10 mouse cellular contexts compared by ENCODE assay signal in genomic region chr2:38953152-38953883, GRCm38 (mm10). TPM values are rescaled to one million over a fixed set of nuclear protein-coding genes. Genes with fewer than 3 reads are reported as not detected.
DNase-seq lines count a peak whose midpoint lies in the region; ATAC-seq and TF ChIP-seq lines count a peak whose summit lies in the region.
"Had no signal": no experiment of that assay in that cellular context is flagged by ENCODE, and none has a peak within 500 bp of the region (broad histone marks: within the 10 kb centered on the region; RNA-seq: fewer than 3 reads in every experiment).

No protein-coding gene starts in this region.

- H3K9ac ChIP-seq in lung, postnatal 0 days (replicated peaks; ENCODE audit: low read depth) = no peak overlapping the region
- no peak overlapping the region for H3K9ac ChIP-seq in forebrain, embryonic 12.5 days
- H3K9ac ChIP-seq: embryonic facial prominence, embryonic 13.5 days had no signal

- H3K4me3 ChIP-seq in lung, postnatal 0 days (ENCODE audit: low read depth, low read length) = no peak overlapping the region
- H3K4me3 ChIP-seq in cerebellum, adult 2 months (replicated peaks; ENCODE audit: insufficient read depth, low read depth, low read length) = no peak overlapping the region
- H3K4me3 ChIP-seq in heart, embryonic 10.5 days = no peak overlapping the region
- H3K4me3 ChIP-seq in forebrain, embryonic 12.5 days (replicated peaks) = no peak overlapping the region
- H3K4me3 ChIP-seq: embryonic facial prominence, embryonic 13.5 days had no signal

- no peaks in the 10 kb centered on the region for H3K36me3 ChIP-seq in lung, postnatal 0 days (ENCODE audit: insufficient read depth, low read length)
- no peaks in the 10 kb centered on the region for H3K36me3 ChIP-seq in heart, embryonic 10.5 days
- H3K36me3 ChIP-seq in forebrain, embryonic 12.5 days (replicated peaks) = no peaks in the 10 kb centered on the region

- no peaks in the 10 kb centered on the region; the same call in 1 of the 2 replicates for H3K4me1 ChIP-seq in lung, postnatal 0 days (ENCODE audit: insufficient read depth, low read depth, low read length)
- H3K4me1 ChIP-seq in cerebellum, adult 2 months (ENCODE audit: control insufficient read depth, insufficient read depth, low read length) = peaks cover 8% of the 10 kb centered on the region
- H3K4me1 ChIP-seq in heart, embryonic 10.5 days = peaks cover 15% of the 10 kb centered on the region; the same call in 1 of the 2 replicates
- H3K4me1 ChIP-seq in forebrain, embryonic 12.5 days = no peaks in the 10 kb centered on the region
- H3K4me1 ChIP-seq: embryonic facial prominence, embryonic 13.5 days had no signal

- DNase-seq in lung, postnatal 10 days = peak; percentile 40
- no peak for DNase-seq in lung, postnatal 0 days (ENCODE audit: low spot score)
- peak; percentile 23 to 46 for DNase-seq in cerebellum, adult 2 months
- no peak for DNase-seq in heart, embryonic 10.5 days (ENCODE audit: low spot score)
- DNase-seq in left cerebral cortex, postnatal 25 days (ENCODE audit: low spot score in 2 of 2) = peak; percentile 48 to 73
- no peak for DNase-seq in embryo, embryonic 11 days

- intact Hi-C loops in left cerebral cortex, postnatal 25 days (cut with DNase I) = no loop called here

- TF ChIP-seq EP300 in lung, postnatal 0 days (IDR thresholded peaks at IDR 0.05) = no peak

- H3K9me3 ChIP-seq in lung, postnatal 0 days (ENCODE audit: low read length) = no peaks in the 10 kb centered on the region
- no peaks in the 10 kb centered on the region for H3K9me3 ChIP-seq in heart, embryonic 10.5 days
- H3K9me3 ChIP-seq in forebrain, embryonic 12.5 days = no peaks in the 10 kb centered on the region
- H3K9me3 ChIP-seq: embryonic facial prominence, embryonic 13.5 days had no signal

- no peak for TF ChIP-seq POLR2A in cerebellum, adult 2 months (IDR thresholded peaks at IDR 0.05; ENCODE audit: borderline replicate concordance, insufficient read depth, low read length)

- no peak for TF ChIP-seq CTCF in lung, postnatal 0 days (IDR thresholded peaks at IDR 0.05)
- TF ChIP-seq CTCF in cerebellum, adult 2 months (IDR thresholded peaks at IDR 0.05; ENCODE audit: borderline replicate concordance, insufficient read depth, low read depth, low read length) = no peak

- no peak overlapping the region for H3K4me2 ChIP-seq in lung, postnatal 0 days (replicated peaks; ENCODE audit: low read depth, low read length)
- no peak overlapping the region for H3K4me2 ChIP-seq in forebrain, embryonic 12.5 days
- H3K4me2 ChIP-seq: embryonic facial prominence, embryonic 13.5 days had no signal

- 64% methylated on average over 5 of the region's 5 CpGs for WGBS in lung, postnatal 0 days
- 33% methylated on average over 5 of the region's 5 CpGs for WGBS in cerebellum, adult 2 months
- WGBS in heart, embryonic 10.5 days = 66% methylated on average over 5 of the region's 5 CpGs
- WGBS in forebrain, embryonic 12.5 days = 82% methylated on average over 5 of the region's 5 CpGs

- no peak for ATAC-seq in lung, postnatal 0 days
- no peak for ATAC-seq in megakaryocyte progenitor cell, adult 5-6 weeks (replicated peaks; ENCODE audit: poor library complexity)
- no peak for ATAC-seq in forebrain, embryonic 12.5 days (ENCODE audit: low FRiP score)
- ATAC-seq: Patski had no signal

- no peaks in the 10 kb centered on the region for H3K27me3 ChIP-seq in lung, postnatal 0 days (replicated peaks; ENCODE audit: insufficient read depth, low read length)
- H3K27me3 ChIP-seq in cerebellum, adult 2 months (ENCODE audit: control insufficient read depth, insufficient read depth, low read length) = no peaks in the 10 kb centered on the region
- H3K27me3 ChIP-seq in heart, embryonic 10.5 days (ENCODE audit: insufficient read depth, poor library complexity, severe bottlenecking) = no peaks in the 10 kb centered on the region
- no peaks in the 10 kb centered on the region for H3K27me3 ChIP-seq in forebrain, embryonic 12.5 days
- H3K27me3 ChIP-seq: embryonic facial prominence, embryonic 13.5 days; Patski had no signal

- no peak overlapping the region for H3K27ac ChIP-seq in lung, postnatal 0 days (ENCODE audit: low read length)
- H3K27ac ChIP-seq in cerebellum, adult 2 months (ENCODE audit: insufficient read depth, low read length) = no peak overlapping the region
- H3K27ac ChIP-seq in heart, embryonic 10.5 days = peak overlapping the region; percentile 53; the same call in 1 of the 2 replicates
- no peak overlapping the region for H3K27ac ChIP-seq in forebrain, embryonic 12.5 days
- H3K27ac ChIP-seq: embryonic facial prominence, embryonic 13.5 days had no signal

RNA-seq across cellular contexts. Expression of gene Olfml2a, which starts 21.5 kb away (rescaled TPM):
- polyA plus RNA-seq in lung, postnatal 0 days (2015; fragmentation: Nextera tagmentation; extraction: Ambion mirVana) = 5.9 and 6.4 TPM in 2 replicates
- 0.95 and 1.3 TPM in 2 replicates for polyA plus RNA-seq in cerebellum, adult 2 months (2012; rRNA removed)
- polyA plus RNA-seq in heart, embryonic 10.5 days (2016; fragmentation: Nextera tagmentation; extraction: Ambion mirVana) = 2.1 and 3.0 TPM in 2 replicates
- 1 to 10 TPM; 1.9 to 2.3 TPM for total RNA-seq in left cerebral cortex, postnatal 25 days (2021)
- total RNA-seq in megakaryocyte progenitor cell, adult 5-6 weeks (2015) = 0.17 TPM in 1 of 2 replicates, not detected in the other
- 0.03 TPM in 1 of 2 replicates, not detected in the other for total RNA-seq in megakaryocyte progenitor cell, adult 5-6 weeks (2017)
- polyA plus RNA-seq in forebrain, embryonic 12.5 days (2016; fragmentation: Nextera tagmentation; extraction: Ambion mirVana) = 2.1 and 2.4 TPM in 2 replicates

RNA-seq across cellular contexts. Expression of gene Nr6a1, which starts 25.8 kb away (rescaled TPM):
- 0.53 and 0.74 TPM in 2 replicates for polyA plus RNA-seq in lung, postnatal 0 days (2015; fragmentation: Nextera tagmentation; extraction: Ambion mirVana)
- 5.2 and 6.7 TPM in 2 replicates for polyA plus RNA-seq in cerebellum, adult 2 months (2012; rRNA removed)
- polyA plus RNA-seq in heart, embryonic 10.5 days (2016; fragmentation: Nextera tagmentation; extraction: Ambion mirVana) = 2.1 and 4.5 TPM in 2 replicates
- total RNA-seq in left cerebral cortex, postnatal 25 days (2021) = 1 to 10 TPM; 7.6 to 9.6 TPM
- 0.85 and 1.3 TPM in 2 replicates for total RNA-seq in megakaryocyte progenitor cell, adult 5-6 weeks (2015)
- total RNA-seq in megakaryocyte progenitor cell, adult 5-6 weeks (2017) = 1.4 and 2.7 TPM in 2 replicates
- polyA plus RNA-seq in forebrain, embryonic 12.5 days (2016; fragmentation: Nextera tagmentation; extraction: Ambion mirVana) = 1.7 and 2.7 TPM in 2 replicates

RNA-seq across cellular contexts. Expression of gene Wdr38, which starts 44.0 kb away (rescaled TPM):
- 2.6 and 3.1 TPM in 2 replicates for polyA plus RNA-seq in lung, postnatal 0 days (2015; fragmentation: Nextera tagmentation; extraction: Ambion mirVana)
- 1.00 and 1.4 TPM in 2 replicates for polyA plus RNA-seq in cerebellum, adult 2 months (2012; rRNA removed)
- 0.89 and 1.4 TPM in 2 replicates for polyA plus RNA-seq in heart, embryonic 10.5 days (2016; fragmentation: Nextera tagmentation; extraction: Ambion mirVana)
- total RNA-seq in left cerebral cortex, postnatal 25 days (2021) = under 1 TPM; 0.34 to 0.76 TPM
- 0.22 TPM in 2 replicates for total RNA-seq in megakaryocyte progenitor cell, adult 5-6 weeks (2015)
- 0.25 and 0.88 TPM in 2 replicates for total RNA-seq in megakaryocyte progenitor cell, adult 5-6 weeks (2017)
- 1.5 and 1.7 TPM in 2 replicates for polyA plus RNA-seq in forebrain, embryonic 12.5 days (2016; fragmentation: Nextera tagmentation; extraction: Ambion mirVana)

RNA-seq across cellular contexts. Expression of gene Arpc5l, which starts 51.8 kb away (rescaled TPM):
- 91.3 and 93.7 TPM in 2 replicates for polyA plus RNA-seq in lung, postnatal 0 days (2015; fragmentation: Nextera tagmentation; extraction: Ambion mirVana)
- polyA plus RNA-seq in cerebellum, adult 2 months (2012; rRNA removed) = 106 and 121 TPM in 2 replicates
- 93.9 and 118 TPM in 2 replicates for polyA plus RNA-seq in heart, embryonic 10.5 days (2016; fragmentation: Nextera tagmentation; extraction: Ambion mirVana)
- total RNA-seq in left cerebral cortex, postnatal 25 days (2021) = 100 to 1,000 TPM; 104 to 114 TPM
- total RNA-seq in megakaryocyte progenitor cell, adult 5-6 weeks (2015) = 73.3 and 82.6 TPM in 2 replicates
- total RNA-seq in megakaryocyte progenitor cell, adult 5-6 weeks (2017) = 47.8 and 49.6 TPM in 2 replicates
- 137 and 143 TPM in 2 replicates for polyA plus RNA-seq in forebrain, embryonic 12.5 days (2016; fragmentation: Nextera tagmentation; extraction: Ambion mirVana)

RNA-seq across cellular contexts. Expression of gene Rpl35, which starts 52.1 kb away (rescaled TPM):
- polyA plus RNA-seq in lung, postnatal 0 days (2015; fragmentation: Nextera tagmentation; extraction: Ambion mirVana) = 675 and 704 TPM in 2 replicates
- polyA plus RNA-seq in cerebellum, adult 2 months (2012; rRNA removed) = 221 and 222 TPM in 2 replicates
- 724 and 889 TPM in 2 replicates for polyA plus RNA-seq in heart, embryonic 10.5 days (2016; fragmentation: Nextera tagmentation; extraction: Ambion mirVana)
- total RNA-seq in left cerebral cortex, postnatal 25 days (2021) = 100 to 1,000 TPM; 209 to 243 TPM
- 632 and 667 TPM in 2 replicates for total RNA-seq in megakaryocyte progenitor cell, adult 5-6 weeks (2015)
- total RNA-seq in megakaryocyte progenitor cell, adult 5-6 weeks (2017) = 1,515 and 1,624 TPM in 2 replicates
- polyA plus RNA-seq in forebrain, embryonic 12.5 days (2016; fragmentation: Nextera tagmentation; extraction: Ambion mirVana) = 970 and 1,048 TPM in 2 replicates

Comparison
In these comparisons a context has a peak if more than half of its experiments do, and no peak if none do; other contexts are left out.
1. DNase-seq: peak in lung, postnatal 10 days (single experiment), cerebellum, adult 2 months (2 of 2) and left cerebral cortex, postnatal 25 days (2 of 2); none in lung, postnatal 0 days (single experiment), heart, embryonic 10.5 days (single experiment) and embryo, embryonic 11 days (single experiment).